In genomic region chr6:50977381-50977780, GRCm38 (mm10) we compare ENCODE assay signal across 13 mouse cellular contexts.
DNase-seq lines count a peak whose midpoint lies in the region; ATAC-seq and TF ChIP-seq lines count a peak whose summit lies in the region.
"Had no signal": no experiment of that assay in that cellular context is flagged by ENCODE, and none has a peak within 500 bp of the region (broad histone marks: within the 10 kb centered on the region; RNA-seq: fewer than 3 reads in every experiment).

No protein-coding gene starts in this region.

- H3K4me2 ChIP-seq in intestine, embryonic 15.5 days (replicated peaks), result no peak overlapping the region
- no peak overlapping the region for H3K4me2 ChIP-seq in midbrain, embryonic 14.5 days (ENCODE audit: low read length)
- H3K4me2 ChIP-seq: hindbrain, embryonic 14.5 days; neural tube, embryonic 15.5 days had no signal

- H3K27me3 ChIP-seq in heart, adult 2 months (ENCODE audit: control insufficient read depth, insufficient read depth, low read length), result no peaks in the 10 kb centered on the region
- no peaks in the 10 kb centered on the region for H3K27me3 ChIP-seq in intestine, embryonic 15.5 days (replicated peaks)
- H3K27me3 ChIP-seq in limb, embryonic 10.5 days (ENCODE audit: low read depth, poor library complexity, severe bottlenecking), result no peaks in the 10 kb centered on the region
- no peaks in the 10 kb centered on the region for H3K27me3 ChIP-seq in midbrain, embryonic 14.5 days (ENCODE audit: control insufficient read depth, insufficient read depth, low read length)
- H3K27me3 ChIP-seq: neural tube, embryonic 15.5 days had no signal

- 0 out of 2 replicates have a peak, but pooled peaks have one; percentile 44 for TF ChIP-seq EP300 in heart, adult 2 months (IDR thresholded peaks at IDR 0.05; ENCODE audit: insufficient read depth, low read depth, low read length)

- no peaks in the 10 kb centered on the region for H3K79me2 ChIP-seq in heart, adult 2 months (replicated peaks; ENCODE audit: control insufficient read depth, insufficient read depth, low read length)

- H3K27ac ChIP-seq in heart, adult 2 months, result peak overlapping the region; percentile 90
- peak overlapping the region; percentile 71 for H3K27ac ChIP-seq in intestine, embryonic 15.5 days
- H3K27ac ChIP-seq in limb, embryonic 10.5 days, result peak overlapping the region; percentile 89
- H3K27ac ChIP-seq in midbrain, embryonic 14.5 days (replicated peaks; ENCODE audit: low read depth, low read length), result no peak overlapping the region
- H3K27ac ChIP-seq: hindbrain, embryonic 14.5 days had no signal

- 45% methylated on average over 8 of the region's 8 CpGs for WGBS in heart, adult 2 months
- WGBS in intestine, embryonic 15.5 days, result 41% methylated on average over 8 of the region's 8 CpGs
- WGBS in limb, embryonic 10.5 days, result 4% methylated on average over 8 of the region's 8 CpGs
- 63% methylated on average over 8 of the region's 8 CpGs for WGBS in midbrain, embryonic 14.5 days

- peaks cover 21% of the 10 kb centered on the region for H3K4me1 ChIP-seq in heart, adult 2 months (ENCODE audit: control insufficient read depth, insufficient read depth, low read length)
- peaks cover 43% of the 10 kb centered on the region for H3K4me1 ChIP-seq in intestine, embryonic 15.5 days (replicated peaks)
- peaks cover 90% of the 10 kb centered on the region for H3K4me1 ChIP-seq in limb, embryonic 10.5 days
- H3K4me1 ChIP-seq in midbrain, embryonic 14.5 days (ENCODE audit: control insufficient read depth, insufficient read depth, low read length), result 0 out of 2 replicates have a peak, but pooled peaks cover 8% of the 10 kb centered on the region

- H3K9ac ChIP-seq in heart, adult 2 months (ENCODE audit: low read depth, low read length), result no peak overlapping the region
- no peak overlapping the region for H3K9ac ChIP-seq in intestine, embryonic 15.5 days
- H3K9ac ChIP-seq in midbrain, embryonic 14.5 days (replicated peaks; ENCODE audit: low read length), result no peak overlapping the region
- H3K9ac ChIP-seq: hindbrain, embryonic 14.5 days; neural tube, embryonic 15.5 days had no signal

- intact Hi-C loops in heart, adult 2 months (cut with DNase I), result loop anchor here (5.0 kb wide), 2 partner anchors 125 to 190 kb away; no protein-coding TSS in a partner anchor

- ATAC-seq in intestine, embryonic 15.5 days, result no peak
- no peak for ATAC-seq in midbrain, embryonic 14.5 days (ENCODE audit: low FRiP score, low TSS enrichment)

- no peak overlapping the region for H3K4me3 ChIP-seq in heart, adult 2 months
- H3K4me3 ChIP-seq in intestine, embryonic 15.5 days (replicated peaks), result no peak overlapping the region
- H3K4me3 ChIP-seq in limb, embryonic 10.5 days, result no peak overlapping the region
- no peak overlapping the region for H3K4me3 ChIP-seq in midbrain, embryonic 14.5 days (replicated peaks; ENCODE audit: low read depth, low read length)
- H3K4me3 ChIP-seq: megakaryocyte, embryonic 14.5 days; neural tube, embryonic 15.5 days had no signal

- peak; percentile 37 to 40 for DNase-seq in heart, adult 2 months
- no peak for DNase-seq in heart, adult 9 months (ENCODE audit: low spot score in 2 of 2)
- peak; percentile 52 for DNase-seq in brain, embryonic 14.5 days (ENCODE audit: low read depth)
- no peak for DNase-seq in limb, embryonic 10.5 days (ENCODE audit: low spot score)
- no peak for DNase-seq in frontal cortex, postnatal 10 days (ENCODE audit: low spot score in 2 of 2)
- DNase-seq in gastrocnemius, adult 8-10 months (ENCODE audit: low spot score in 2 of 2), result no peak
- DNase-seq in midbrain, embryonic 14.5 days, result no peak
- DNase-seq: adrenal gland, postnatal 36 days; cerebellum, postnatal 25 days had no signal

- no peaks in the 10 kb centered on the region for H3K9me3 ChIP-seq in intestine, embryonic 15.5 days
- H3K9me3 ChIP-seq in limb, embryonic 10.5 days (replicated peaks), result no peaks in the 10 kb centered on the region
- no peaks in the 10 kb centered on the region for H3K9me3 ChIP-seq in midbrain, embryonic 14.5 days (ENCODE audit: control insufficient read depth, low read length)
- H3K9me3 ChIP-seq: megakaryocyte, embryonic 14.5 days; neural tube, embryonic 15.5 days had no signal

- TF ChIP-seq POLR2A in heart, adult 2 months (IDR thresholded peaks at IDR 0.05; ENCODE audit: insufficient read depth, low read depth, low read length), result no peak
- TF ChIP-seq POLR2A in brain, embryonic 14.5 days (IDR thresholded peaks at IDR 0.05; ENCODE audit: borderline replicate concordance, extremely low read depth, insufficient read depth, insufficient read length, poor library complexity, severe bottlenecking), result no peak

- H3K36me3 ChIP-seq in heart, adult 2 months (ENCODE audit: control insufficient read depth, insufficient read depth, low read length), result peaks cover 11% of the 10 kb centered on the region
- no peaks in the 10 kb centered on the region for H3K36me3 ChIP-seq in intestine, embryonic 15.5 days
- no peaks in the 10 kb centered on the region for H3K36me3 ChIP-seq in limb, embryonic 10.5 days
- no peaks in the 10 kb centered on the region for H3K36me3 ChIP-seq in midbrain, embryonic 14.5 days (ENCODE audit: control insufficient read depth, insufficient read depth, low read length)
- H3K36me3 ChIP-seq: neural tube, embryonic 15.5 days had no signal

- TF ChIP-seq CTCF in heart, adult 2 months (IDR thresholded peaks at IDR 0.05), result no peak
- no peak for TF ChIP-seq CTCF in brain, embryonic 14.5 days (IDR thresholded peaks at IDR 0.05; ENCODE audit: borderline replicate concordance, extremely low read depth, insufficient read depth, insufficient read length)

Comparison
In these comparisons a context has a peak if more than half of its experiments do, and no peak if none do; other contexts are left out.
1. DNase-seq: peak in heart, adult 2 months (2 of 2) and brain, embryonic 14.5 days (single experiment); none in heart, adult 9 months (0 of 2), limb, embryonic 10.5 days (single experiment), frontal cortex, postnatal 10 days (0 of 2), gastrocnemius, adult 8-10 months (0 of 2) and midbrain, embryonic 14.5 days (single experiment).